Mouse (Mus musculus): ENCODE measurements around the gene Hivep3.

DNA sequence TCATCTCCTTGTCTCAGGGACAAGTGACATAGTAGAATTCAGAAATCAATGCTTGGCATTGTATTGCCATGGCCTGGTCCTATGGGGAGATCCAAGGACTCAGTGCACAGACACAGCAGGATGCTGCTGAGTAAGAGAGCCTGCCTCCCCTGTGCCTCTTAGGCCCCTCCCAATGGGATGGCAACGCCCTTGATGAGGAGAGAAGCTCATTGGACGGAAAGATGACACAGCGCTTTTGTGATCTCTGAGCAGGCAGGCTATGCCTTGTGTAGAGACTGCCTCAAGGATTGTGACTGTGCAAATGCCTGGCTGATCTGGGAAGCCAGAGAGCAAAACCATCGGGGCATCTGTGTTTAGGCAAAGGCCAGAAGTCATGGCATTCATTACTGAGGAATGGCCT is 16.6 kb downstream of the Hivep3 start:
- TF ChIP-seq CTCF (IDR thresholded peaks at IDR 0.05; ENCODE audit: borderline replicate concordance, control insufficient read depth, extremely low read depth, insufficient read depth, low read length, poor library complexity) (no peak), POLR2A (IDR thresholded peaks at IDR 0.05; ENCODE audit: control insufficient read depth, extremely low read depth, insufficient read depth, low read length, poor library complexity) (no peak)

All from thymus, adult 2 months (tissue).